Mouse (Mus musculus) embryonic facial prominence, embryonic 14.5 days (tissue): ENCODE data around the gene Plaur. TPM values are rescaled to one million over a fixed set of nuclear protein-coding genes. Genes with fewer than 3 reads are reported as not detected.

ENCODE experiments used
- ATAC-seq: fragments of 200-750 bp; cut with Nextera tagmentation; 2 replicates; pipeline ENCODE4 v1.8.0; 2017; ENCODE audit warnings: low read depth, moderate number of reproducible peaks, moderate TSS enrichment
- DNase-seq: peaks from one replicate; pipeline ENCODE4 v3.0.0-alpha.2; 2015; ENCODE audit warnings: low spot score
- H3K27ac ChIP-seq: fragments of 300-500 bp; sonication (generic); replicated peaks from 2 replicates; pipeline ENCODE4 v1.5.1; 2014; ENCODE audit warnings: low read depth, mild to moderate bottlenecking, low read length, moderate library complexity
- H3K27me3 ChIP-seq: fragments of 300-500 bp; sonication (generic); replicated peaks from 2 replicates; pipeline ENCODE4 v1.6.1; 2014; ENCODE audit warnings: low read length; ENCODE audit not compliant: control insufficient read depth, insufficient read depth
- H3K36me3 ChIP-seq: fragments of 300-500 bp; sonication (generic); 2 replicates; pipeline ENCODE4 v1.6.1; 2014; ENCODE audit warnings: low read length, mixed read lengths; ENCODE audit not compliant: control insufficient read depth, insufficient read depth
- H3K4me1 ChIP-seq: fragments of 300-500 bp; sonication (generic); 2 replicates; pipeline ENCODE4 v1.6.1; 2014; ENCODE audit warnings: antibody characterized with exemption, low read length; ENCODE audit not compliant: control insufficient read depth, insufficient read depth
- H3K4me2 ChIP-seq: fragments of 300-500 bp; sonication (generic); 2 replicates; pipeline ENCODE4 v1.6.1; 2014; ENCODE audit warnings: low read depth, mild to moderate bottlenecking, low read length, moderate library complexity, mixed read lengths
- H3K4me3 ChIP-seq: fragments of 300-500 bp; sonication (generic); 2 replicates; pipeline ENCODE4 v1.5.1; 2014; ENCODE audit warnings: low read depth, mild to moderate bottlenecking, low read length
- H3K9ac ChIP-seq: fragments of 300-500 bp; sonication (generic); 2 replicates; pipeline ENCODE4 v1.6.1; 2014; ENCODE audit warnings: low read depth, mild to moderate bottlenecking, low read length, moderate library complexity, mixed read lengths
- H3K9me3 ChIP-seq: fragments of 300-500 bp; sonication (generic); 2 replicates; pipeline ENCODE4 v1.6.1; 2016; ENCODE audit warnings: low read length; ENCODE audit not compliant: control insufficient read depth
- WGBS: fragments of 180-500 bp; shearing (Covaris S2); extraction: QIAGEN DNeasy Blood & Tissue Kit; methylation state at CpG from one replicate; pipeline ENCODE4 v1.1.7; 2014; 5-methylcytosine and 5-hydroxymethylcytosine counted together
- polyA plus RNA-seq: library from polyadenylated mRNA; unstranded; fragments of >200 nt; fragmentation: Nextera tagmentation; extraction: Ambion mirVana; gene quantifications from 2 replicates; pipeline ENCODE4 v1.2.1, GENCODE M21; 2014

Plaur gene
- polyA plus RNA-seq, 1 experiment from 2014 or later: 12.2 TPM

DNA sequence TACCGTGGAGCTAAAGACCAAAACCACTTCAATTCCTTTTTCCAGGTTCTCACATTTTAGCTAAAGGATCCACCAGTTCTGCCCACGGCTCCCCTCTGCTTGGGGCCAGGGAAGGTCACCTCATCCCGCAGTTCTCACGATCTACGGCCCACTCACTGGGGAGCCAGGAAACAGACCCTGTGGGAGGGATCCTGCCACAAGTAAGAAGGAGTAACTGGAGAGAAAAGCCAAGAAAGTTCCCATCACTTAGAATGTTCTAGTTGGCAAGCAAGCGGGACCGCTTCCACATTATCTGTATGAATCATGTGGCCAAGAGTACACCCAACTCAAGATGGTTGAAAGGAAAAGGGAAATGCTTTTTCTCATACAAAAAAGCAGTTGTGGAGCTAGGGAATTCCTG, 14.6 kb downstream of the Plaur start:
- H3K9ac ChIP-seq: no peak overlapping the region
- no peak overlapping the region for H3K4me2 ChIP-seq
- WGBS: 85% methylated on average over 7 of the region's 7 CpGs
- DNase-seq (no peak), ATAC-seq (no peak)
- peaks cover 13% of the 10 kb centered on the region; the same call in 1 of the 2 replicates for H3K4me1 ChIP-seq
- H3K27ac ChIP-seq: no peak overlapping the region
- H3K27me3 ChIP-seq: 0 out of 2 replicates have a peak, but pooled peaks cover 13% of the 10 kb centered on the region
- no peaks in the 10 kb centered on the region for H3K9me3 ChIP-seq
- H3K4me3 ChIP-seq: no peak overlapping the region
- H3K36me3 ChIP-seq: no peaks in the 10 kb centered on the region

DNA sequence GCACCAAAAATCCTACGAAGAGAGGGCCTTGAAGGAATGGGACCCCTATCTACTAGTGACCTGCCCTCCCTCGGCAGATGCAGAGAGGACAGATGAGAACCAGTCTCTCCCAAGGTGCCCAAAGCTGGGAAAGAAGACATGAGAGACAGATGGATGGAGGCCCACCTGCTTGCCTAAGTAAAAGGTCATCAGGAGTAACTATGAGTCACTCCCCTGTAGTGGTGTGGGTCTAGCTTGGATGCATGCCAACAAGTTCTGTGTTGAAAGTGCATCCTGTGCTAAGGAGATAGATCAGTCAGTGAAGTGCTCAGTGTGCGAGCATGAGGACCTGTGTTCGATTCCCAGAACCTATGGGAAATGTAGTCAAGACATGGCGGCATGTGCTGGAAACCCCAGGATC, 16.6 kb downstream of the Plaur start:
- Histone ChIP-seq H3K27me3 (0 out of 2 replicates have a peak, but pooled peaks cover 18% of the 10 kb centered on the region), H3K27ac (no peak overlapping the region), H3K4me1 (peaks cover 13% of the 10 kb centered on the region; the same call in 1 of the 2 replicates), H3K4me2 (no peak overlapping the region), H3K4me3 (no peak overlapping the region), H3K9ac (no peak overlapping the region), H3K9me3 (no peaks in the 10 kb centered on the region), H3K36me3 (no peaks in the 10 kb centered on the region)
- ATAC-seq (no peak), DNase-seq (no peak)
- 85% methylated on average over 5 of the region's 5 CpGs for WGBS

DNA sequence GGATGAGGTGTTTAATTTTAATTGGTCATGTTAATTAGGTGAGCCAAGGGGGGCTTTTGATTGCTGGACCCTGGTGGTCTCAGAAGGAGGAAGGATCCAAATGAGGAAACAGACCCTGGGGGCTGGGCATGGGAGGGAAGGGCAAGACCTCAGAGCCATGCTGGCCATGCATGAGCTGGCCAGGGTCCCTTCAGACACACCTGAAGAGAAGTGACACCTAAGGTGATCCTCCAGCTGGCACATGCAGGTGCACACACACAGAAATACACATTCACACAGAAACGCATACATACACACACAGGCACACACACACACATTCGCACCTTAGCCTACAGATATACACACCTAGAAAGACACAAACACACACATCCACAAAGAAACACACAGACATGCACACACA, 17.4 kb downstream of the Plaur start:
- DNase-seq (no peak), ATAC-seq (no peak)
- H3K9me3 ChIP-seq: no peaks in the 10 kb centered on the region
- no peak overlapping the region for H3K9ac ChIP-seq
- 95% methylated on average over 2 of the region's 2 CpGs for WGBS
- peaks cover 13% of the 10 kb centered on the region; the same call in 1 of the 2 replicates for H3K4me1 ChIP-seq
- H3K27me3 ChIP-seq: 0 out of 2 replicates have a peak, but pooled peaks cover 18% of the 10 kb centered on the region
- H3K4me2 ChIP-seq: no peak overlapping the region
- no peak overlapping the region for H3K27ac ChIP-seq
- H3K36me3 ChIP-seq: no peaks in the 10 kb centered on the region
- no peak overlapping the region for H3K4me3 ChIP-seq

DNA sequence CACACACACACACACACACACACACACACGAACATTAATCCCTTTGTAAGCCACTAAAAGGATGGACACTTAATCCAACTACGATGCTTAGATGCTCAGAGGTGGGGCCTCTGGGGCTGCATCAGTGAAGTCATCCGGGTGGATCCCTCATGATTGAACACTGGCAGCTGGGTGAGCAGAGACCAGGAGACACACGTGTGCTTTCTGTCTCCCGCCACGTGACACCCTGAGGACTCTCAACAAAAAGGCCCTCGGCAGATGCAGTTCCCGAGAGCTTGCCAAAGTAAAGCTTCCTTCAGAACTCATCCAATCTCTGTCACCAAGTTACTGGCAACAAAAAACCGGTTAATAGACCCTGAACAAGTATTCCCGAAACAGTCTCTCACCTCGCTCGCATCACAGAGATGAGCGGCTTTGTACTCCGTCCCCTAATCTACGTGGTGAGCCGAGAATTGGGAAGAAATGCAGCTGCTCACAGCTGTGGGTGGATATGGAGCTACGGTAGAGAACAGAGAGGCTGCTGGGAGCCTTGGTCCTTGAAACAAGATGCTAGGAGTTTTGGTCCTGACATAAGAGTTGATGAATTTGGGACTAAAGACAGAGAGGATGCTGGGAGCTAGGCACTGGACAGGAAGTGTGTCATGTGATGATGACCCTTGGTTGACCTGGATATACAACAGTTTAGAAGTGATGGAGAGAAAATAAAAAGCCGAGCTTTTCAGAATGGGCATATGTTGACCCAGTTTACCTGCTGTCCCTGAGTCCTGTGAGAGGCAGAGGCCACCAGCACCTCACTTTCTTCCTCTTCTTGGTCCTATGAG, 18.0 kb downstream of the Plaur start:
- no peak for ATAC-seq
- no peaks in the 10 kb centered on the region for H3K9me3 ChIP-seq
- no peak overlapping the region for H3K27ac ChIP-seq
- H3K36me3 ChIP-seq: no peaks in the 10 kb centered on the region
- peak; percentile 64 for DNase-seq
- H3K27me3 ChIP-seq: 0 out of 2 replicates have a peak, but pooled peaks cover 18% of the 10 kb centered on the region
- H3K4me2 ChIP-seq: peak overlapping the region; percentile 98; the same call in 1 of the 2 replicates
- H3K4me3 ChIP-seq: peak overlapping the region; percentile 65
- 50% methylated on average over 18 of the region's 18 CpGs for WGBS
- peaks cover 11% of the 10 kb centered on the region; the same call in 1 of the 2 replicates for H3K4me1 ChIP-seq
- H3K9ac ChIP-seq: no peak overlapping the region

DNA sequence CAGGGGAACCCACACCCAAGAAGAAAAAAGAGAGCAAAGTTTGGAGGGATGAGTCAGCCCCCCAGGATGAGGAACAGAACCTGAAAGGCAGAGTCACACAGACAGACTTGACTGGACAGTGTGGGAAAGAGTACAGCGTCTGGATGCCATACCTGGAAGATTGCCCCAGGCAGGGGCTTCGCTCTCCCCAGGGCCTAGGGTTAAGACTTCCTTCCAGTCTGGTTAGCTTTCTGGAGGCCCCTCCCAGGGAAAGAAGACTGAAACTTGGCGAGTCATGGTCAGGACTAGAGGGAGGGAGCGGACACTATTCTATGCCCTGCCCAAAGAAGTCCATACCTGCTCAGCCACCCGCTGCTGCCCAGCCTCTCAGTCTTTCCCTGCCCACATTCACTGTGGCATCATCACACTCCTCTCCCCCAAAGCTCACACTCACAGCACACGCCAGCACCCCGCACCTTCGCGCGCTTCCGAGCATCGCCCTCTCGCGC, 18.7 kb downstream of the Plaur start:
- H3K4me2 ChIP-seq: peak overlapping the region; percentile 98
- WGBS: 8% methylated on average over 12 of the region's 14 CpGs
- H3K4me1 ChIP-seq: peaks cover 10% of the 10 kb centered on the region; the same call in 1 of the 2 replicates
- DNase-seq (no peak), ATAC-seq (0 out of 2 replicates have a peak, but pooled peaks have one; percentile 4)
- H3K27ac ChIP-seq: no peak overlapping the region
- peak overlapping the region; percentile 65 for H3K4me3 ChIP-seq
- peak overlapping the region; percentile 71 for H3K9ac ChIP-seq
- H3K9me3 ChIP-seq: no peaks in the 10 kb centered on the region
- H3K36me3 ChIP-seq: no peaks in the 10 kb centered on the region
- H3K27me3 ChIP-seq: 0 out of 2 replicates have a peak, but pooled peaks cover 18% of the 10 kb centered on the region

DNA sequence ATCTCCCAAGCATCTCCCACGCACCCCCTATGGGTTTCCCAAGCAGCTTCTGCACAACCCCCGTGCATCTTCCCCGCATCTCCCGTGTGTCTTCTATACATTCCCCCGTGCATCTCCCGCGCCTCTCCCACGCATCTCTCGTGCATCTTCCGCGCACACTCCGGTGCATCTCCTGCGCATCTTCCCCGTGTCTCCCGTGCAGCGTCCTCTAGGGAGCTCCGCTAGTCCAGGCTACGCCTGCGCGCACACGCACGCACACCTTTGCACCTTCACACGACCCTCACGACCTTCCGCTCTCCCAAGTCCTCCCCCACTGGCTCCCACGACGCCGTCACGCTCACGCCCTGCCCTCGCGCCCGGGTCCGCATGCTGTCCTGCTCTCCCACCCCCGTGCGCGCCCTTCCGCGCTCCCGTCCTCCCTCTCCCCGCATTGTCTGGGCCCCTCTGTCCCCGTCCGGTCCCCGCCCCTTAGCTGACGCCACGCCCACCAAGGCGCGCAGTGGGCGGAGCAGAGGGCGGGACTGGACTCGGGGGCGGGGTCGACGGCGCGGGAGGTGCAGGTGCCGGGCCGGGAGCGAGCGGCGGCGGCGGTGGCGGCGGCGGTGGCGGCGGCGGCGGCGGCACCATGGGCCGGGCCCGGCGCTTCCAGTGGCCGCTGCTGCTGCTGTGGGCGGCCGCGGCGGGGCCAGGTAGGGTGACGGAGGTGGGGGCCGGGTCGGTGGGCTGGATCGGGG, 19.4 kb downstream of the Plaur start, which contains the start of gene Cadm4:
Gene Cadm4, plus strand, starts transcription at position 550 of the 734 bp plus-strand sequence.
- Histone ChIP-seq H3K27me3 (0 out of 2 replicates have a peak, but pooled peaks cover 18% of the 10 kb centered on the region), H3K4me1 (peaks cover 10% of the 10 kb centered on the region; the same call in 1 of the 2 replicates), H3K4me3 (peak within 1 kb of the TSS; percentile 65), H3K9me3 (no peaks in the 10 kb centered on the region), H3K9ac (peak within 1 kb of the TSS; percentile 71), H3K36me3 (no peaks in the 10 kb centered on the region), H3K4me2 (peak within 1 kb of the TSS; percentile 98), H3K27ac (no peak within 1 kb of the TSS)
- peak; percentile 84 for DNase-seq
- 1% methylated on average over 35 of the region's 83 CpGs for WGBS
- peak; percentile 85 for ATAC-seq

DNA sequence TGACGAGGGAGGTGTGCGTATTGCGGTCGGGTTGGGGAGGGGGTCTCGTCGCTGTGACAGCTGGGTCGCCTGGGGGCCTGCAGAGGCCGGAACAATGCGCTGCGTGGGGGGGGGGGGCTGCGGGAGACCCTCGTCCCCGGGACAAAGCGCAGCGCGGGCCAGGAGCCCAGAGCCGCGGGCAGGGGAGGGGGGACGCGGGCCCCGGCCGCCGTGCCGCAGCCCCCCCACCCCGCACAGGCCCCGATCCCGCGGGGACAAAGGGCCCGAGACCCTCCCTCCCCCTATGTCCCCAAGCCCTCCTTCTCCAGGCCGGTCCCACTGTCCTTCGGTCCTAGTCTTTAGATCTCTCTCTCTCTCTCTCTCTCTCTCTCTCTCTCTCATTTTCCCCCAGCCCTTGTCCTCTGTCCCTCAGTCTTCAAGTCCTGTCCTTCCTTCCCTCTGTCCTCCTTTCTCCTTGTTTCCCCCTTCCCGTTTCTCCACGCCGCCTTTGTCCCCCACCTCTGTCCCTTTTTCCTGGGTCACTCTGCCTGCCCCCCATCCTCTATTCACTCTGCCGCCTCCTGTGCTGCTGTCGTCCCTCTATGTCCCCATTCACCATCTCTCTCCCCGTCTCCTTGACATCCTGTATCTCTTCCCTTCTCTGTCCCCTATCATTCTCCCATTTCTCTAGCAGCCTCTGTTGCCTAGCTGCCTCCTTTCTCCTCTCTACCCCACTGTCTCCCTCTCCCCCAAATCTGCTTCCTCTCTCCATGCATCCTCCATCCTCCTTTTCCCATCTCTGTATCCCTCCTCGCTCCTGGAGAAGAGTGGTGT, 20.1 kb downstream of the Plaur start:
- DNase-seq: no peak
- Histone ChIP-seq H3K27me3 (0 out of 2 replicates have a peak, but pooled peaks cover 18% of the 10 kb centered on the region), H3K9me3 (no peaks in the 10 kb centered on the region), H3K36me3 (no peaks in the 10 kb centered on the region), H3K27ac (no peak overlapping the region), H3K4me2 (peak overlapping the region; percentile 98), H3K4me1 (peaks cover 10% of the 10 kb centered on the region; the same call in 1 of the 2 replicates), H3K4me3 (peak overlapping the region; percentile 65), H3K9ac (peak overlapping the region; percentile 71)
- WGBS: 5% methylated on average over 9 of the region's 38 CpGs
- peak; percentile 6 for ATAC-seq
